Mouse (Mus musculus): ENCODE measurements around the gene Slc6a20a. TPM values are rescaled to one million over a fixed set of nuclear protein-coding genes. Genes with fewer than 3 reads are reported as not detected.
A peak's percentile ranks its signal among the peaks of the same experiment; 100 is the strongest.

Slc6a20a gene
- total and polyA plus RNA-seq, 2 experiments from 2014 or later: not detected

GRCm38 (mm10) chr9:123651369-123651768 lies 27.3 kb downstream of the Slc6a20a start:
- Histone ChIP-seq H3K36me3 (replicated peaks; ENCODE audit: control insufficient read depth, insufficient read depth, low read length) (no peaks in the 10 kb centered on the region), H3K4me2 (ENCODE audit: low read depth, low read length) (no peak overlapping the region), H3K27ac (ENCODE audit: low read depth) (no peak overlapping the region), H3K9me3 (replicated peaks; ENCODE audit: control insufficient read depth, low read length) (no peaks in the 10 kb centered on the region), H3K4me3 (ENCODE audit: low read depth, low read length) (no peak overlapping the region), H3K27me3 (ENCODE audit: control insufficient read depth, insufficient read depth, low read length) (no peaks in the 10 kb centered on the region), H3K9ac (replicated peaks; ENCODE audit: low read depth, low read length) (no peak overlapping the region), H3K4me1 (ENCODE audit: control insufficient read depth, insufficient read depth) (no peaks in the 10 kb centered on the region)
- TF ChIP-seq EP300 (IDR thresholded peaks at IDR 0.05; ENCODE audit: low read depth) (no peak), CTCF (IDR thresholded peaks at IDR 0.05; ENCODE audit: low read depth) (no peak)
- no peak for DNase-seq (ENCODE audit: low spot score)
- ATAC-seq (ENCODE audit: insufficient read depth, low read depth): no peak
- WGBS: 44% methylated on average over 4 of the region's 4 CpGs

GRCm38 (mm10) chr9:123649785-123650511 lies 28.7 kb downstream of the Slc6a20a start:
- no peak for TF ChIP-seq CTCF (IDR thresholded peaks at IDR 0.05; ENCODE audit: low read depth)
- H3K36me3 ChIP-seq (replicated peaks; ENCODE audit: control insufficient read depth, insufficient read depth, low read length): no peaks in the 10 kb centered on the region
- no peak overlapping the region for H3K27ac ChIP-seq (ENCODE audit: low read depth)

GRCm38 (mm10) chr9:123640106-123640505 lies 38.6 kb downstream of the Slc6a20a start:
- DNase-seq (ENCODE audit: low spot score): no peak
- no peaks in the 10 kb centered on the region for H3K9me3 ChIP-seq (replicated peaks; ENCODE audit: control insufficient read depth, low read length)
- H3K36me3 ChIP-seq (replicated peaks; ENCODE audit: control insufficient read depth, insufficient read depth, low read length): no peaks in the 10 kb centered on the region
- no peak for ATAC-seq (ENCODE audit: insufficient read depth, low read depth)
- no peak for TF ChIP-seq EP300 (IDR thresholded peaks at IDR 0.05; ENCODE audit: low read depth)
- TF ChIP-seq CTCF (IDR thresholded peaks at IDR 0.05; ENCODE audit: low read depth): no peak
- no peak overlapping the region for H3K4me3 ChIP-seq (ENCODE audit: low read depth, low read length)
- no peak overlapping the region for H3K27ac ChIP-seq (ENCODE audit: low read depth)
- 75% methylated on average over 1 of the region's 1 CpGs for WGBS
- no peak overlapping the region for H3K4me2 ChIP-seq (ENCODE audit: low read depth, low read length)
- no peaks in the 10 kb centered on the region for H3K4me1 ChIP-seq (ENCODE audit: control insufficient read depth, insufficient read depth)
- H3K9ac ChIP-seq (replicated peaks; ENCODE audit: low read depth, low read length): no peak overlapping the region
- no peaks in the 10 kb centered on the region for H3K27me3 ChIP-seq (ENCODE audit: control insufficient read depth, insufficient read depth, low read length)

More at GRCm38 (mm10) chr9:123649785-123650511, 28.7 kb downstream of the Slc6a20a start:
- Histone ChIP-seq H3K4me2 (ENCODE audit: low read depth, low read length) (no peak overlapping the region), H3K4me3 (ENCODE audit: low read depth, low read length) (no peak overlapping the region), H3K4me1 (ENCODE audit: control insufficient read depth, insufficient read depth) (no peaks in the 10 kb centered on the region), H3K27me3 (ENCODE audit: control insufficient read depth, insufficient read depth, low read length) (no peaks in the 10 kb centered on the region), H3K9me3 (replicated peaks; ENCODE audit: control insufficient read depth, low read length) (no peaks in the 10 kb centered on the region), H3K9ac (replicated peaks; ENCODE audit: low read depth, low read length) (no peak overlapping the region)
- ATAC-seq (ENCODE audit: insufficient read depth, low read depth): no peak
- DNase-seq (ENCODE audit: low spot score): no peak
- WGBS: 77% methylated on average over 2 of the region's 2 CpGs

- H3K4me3 ChIP-seq (ENCODE audit: low read depth, low read length): no peak overlapping the region
- no peaks in the 10 kb centered on the region for H3K27me3 ChIP-seq (ENCODE audit: control insufficient read depth, insufficient read depth, low read length)
- DNase-seq (ENCODE audit: low spot score): peak; percentile 50
- H3K36me3 ChIP-seq (replicated peaks; ENCODE audit: control insufficient read depth, insufficient read depth, low read length): no peaks in the 10 kb centered on the region
- no peaks in the 10 kb centered on the region for H3K9me3 ChIP-seq (replicated peaks; ENCODE audit: control insufficient read depth, low read length)
- H3K4me2 ChIP-seq (ENCODE audit: low read depth, low read length): no peak overlapping the region
- 47% methylated on average over 1 of the region's 1 CpGs for WGBS
- H3K27ac ChIP-seq (ENCODE audit: low read depth): no peak overlapping the region
- H3K4me1 ChIP-seq (ENCODE audit: control insufficient read depth, insufficient read depth): no peaks in the 10 kb centered on the region
- H3K9ac ChIP-seq (replicated peaks; ENCODE audit: low read depth, low read length): no peak overlapping the region
- ATAC-seq (ENCODE audit: insufficient read depth, low read depth): peak; percentile 53
- peak; percentile 66 for TF ChIP-seq CTCF (IDR thresholded peaks at IDR 0.05; ENCODE audit: low read depth)
- TF ChIP-seq EP300 (IDR thresholded peaks at IDR 0.05; ENCODE audit: low read depth): no peak
Observed at GRCm38 (mm10) chr9:123638668-123639089, 40.0 kb downstream of the Slc6a20a start.

GRCm38 (mm10) chr9:123638231-123638630 lies 40.5 kb downstream of the Slc6a20a start:
- Histone ChIP-seq H3K4me2 (ENCODE audit: low read depth, low read length) (no peak overlapping the region), H3K27ac (ENCODE audit: low read depth) (no peak overlapping the region), H3K4me1 (ENCODE audit: control insufficient read depth, insufficient read depth) (no peaks in the 10 kb centered on the region), H3K27me3 (ENCODE audit: control insufficient read depth, insufficient read depth, low read length) (no peaks in the 10 kb centered on the region), H3K4me3 (ENCODE audit: low read depth, low read length) (no peak overlapping the region), H3K9me3 (replicated peaks; ENCODE audit: control insufficient read depth, low read length) (no peaks in the 10 kb centered on the region), H3K36me3 (replicated peaks; ENCODE audit: control insufficient read depth, insufficient read depth, low read length) (no peaks in the 10 kb centered on the region), H3K9ac (replicated peaks; ENCODE audit: low read depth, low read length) (no peak overlapping the region)
- no peak for DNase-seq (ENCODE audit: low spot score)
- ATAC-seq (ENCODE audit: insufficient read depth, low read depth): no peak
- TF ChIP-seq EP300 (IDR thresholded peaks at IDR 0.05; ENCODE audit: low read depth): no peak
- TF ChIP-seq CTCF (IDR thresholded peaks at IDR 0.05; ENCODE audit: low read depth): no peak

- Histone ChIP-seq H3K9me3 (replicated peaks; ENCODE audit: control insufficient read depth, low read length) (no peaks in the 10 kb centered on the region), H3K27ac (ENCODE audit: low read depth) (no peak overlapping the region), H3K27me3 (ENCODE audit: control insufficient read depth, insufficient read depth, low read length) (no peaks in the 10 kb centered on the region), H3K36me3 (replicated peaks; ENCODE audit: control insufficient read depth, insufficient read depth, low read length) (no peaks in the 10 kb centered on the region), H3K4me1 (ENCODE audit: control insufficient read depth, insufficient read depth) (no peaks in the 10 kb centered on the region), H3K4me2 (ENCODE audit: low read depth, low read length) (no peak overlapping the region), H3K9ac (replicated peaks; ENCODE audit: low read depth, low read length) (no peak overlapping the region), H3K4me3 (ENCODE audit: low read depth, low read length) (no peak overlapping the region)
- TF ChIP-seq CTCF (IDR thresholded peaks at IDR 0.05; ENCODE audit: low read depth) (no peak), EP300 (IDR thresholded peaks at IDR 0.05; ENCODE audit: low read depth) (no peak)
- ATAC-seq (ENCODE audit: insufficient read depth, low read depth) (no peak), DNase-seq (ENCODE audit: low spot score) (no peak)
- 67% methylated on average over 5 of the region's 5 CpGs for WGBS
Observed at GRCm38 (mm10) chr9:123636771-123637170, 41.9 kb downstream of the Slc6a20a start.

All from heart, postnatal 0 days (tissue).